8 mouse cellular contexts compared by ENCODE assay signal in genomic region chr7:126695631-126696207, GRCm38 (mm10). TPM values are rescaled to one million over a fixed set of nuclear protein-coding genes. Genes with fewer than 3 reads are reported as not detected.
DNase-seq lines count a peak whose midpoint lies in the region; ATAC-seq and TF ChIP-seq lines count a peak whose summit lies in the region.

Gene Slx1b, minus strand, starts transcription at chr7:126695784.

- H3K4me1 ChIP-seq in hindbrain, embryonic 10.5 days (replicated peaks), result peaks cover 47% of the 10 kb centered on the region
- peaks cover 13% of the 10 kb centered on the region for H3K4me1 ChIP-seq in lung, postnatal 0 days (ENCODE audit: insufficient read depth, low read depth, low read length)

- H3K27me3 ChIP-seq in hindbrain, embryonic 10.5 days (ENCODE audit: insufficient read depth, poor library complexity, severe bottlenecking), result no peaks in the 10 kb centered on the region
- no peaks in the 10 kb centered on the region for H3K27me3 ChIP-seq in lung, postnatal 0 days (replicated peaks; ENCODE audit: insufficient read depth, low read length)

- WGBS in hindbrain, embryonic 10.5 days, result under 1% methylated on average over 40 of the region's 40 CpGs
- WGBS in lung, postnatal 0 days, result 0% methylated on average over 40 of the region's 40 CpGs

- peak; percentile 97 for TF ChIP-seq CTCF in lung, postnatal 0 days (IDR thresholded peaks at IDR 0.05)

- H3K9me3 ChIP-seq in hindbrain, embryonic 10.5 days, result no peaks in the 10 kb centered on the region
- H3K9me3 ChIP-seq in lung, postnatal 0 days (ENCODE audit: low read length), result no peaks in the 10 kb centered on the region

- H3K9ac ChIP-seq in lung, postnatal 0 days (replicated peaks; ENCODE audit: low read depth), result peak within 1 kb of the TSS; percentile 80

- peak within 1 kb of the TSS; percentile 97 for H3K27ac ChIP-seq in hindbrain, embryonic 10.5 days
- H3K27ac ChIP-seq in lung, postnatal 0 days (ENCODE audit: low read length), result peak within 1 kb of the TSS; percentile 96

- peak; percentile 98 for DNase-seq in MN1 (ENCODE audit: low spot score)
- DNase-seq in cerebellum, adult 9-10 months, result peak; percentile 95
- peak; percentile 97 for DNase-seq in hindbrain, embryonic 10.5 days (ENCODE audit: low spot score)
- DNase-seq in layer of hippocampus, adult 9-11 months, result peak; percentile 96
- DNase-seq in lung, postnatal 0 days (ENCODE audit: low spot score), result peak; percentile 99
- peak; percentile 90 for DNase-seq in ovary, postnatal 14 days (ENCODE audit: low spot score)
- peak; percentile 93 for DNase-seq in thymus, postnatal 14 days

- TF ChIP-seq EP300 in lung, postnatal 0 days (IDR thresholded peaks at IDR 0.05), result 0 out of 2 replicates have a peak, but pooled peaks have one; percentile 39

- ATAC-seq in frontal cortex, adult (ENCODE audit: low TSS enrichment), result peak; percentile 92
- peak; percentile 98 for ATAC-seq in lung, postnatal 0 days

- peaks cover 57% of the 10 kb centered on the region for H3K36me3 ChIP-seq in hindbrain, embryonic 10.5 days
- H3K36me3 ChIP-seq in lung, postnatal 0 days (ENCODE audit: insufficient read depth, low read length), result 0 out of 2 replicates have a peak, but pooled peaks cover 4% of the 10 kb centered on the region

- peak within 1 kb of the TSS; percentile 91 for H3K4me2 ChIP-seq in lung, postnatal 0 days (replicated peaks; ENCODE audit: low read depth, low read length)

- peak within 1 kb of the TSS; percentile 93 for H3K4me3 ChIP-seq in hindbrain, embryonic 10.5 days
- H3K4me3 ChIP-seq in lung, postnatal 0 days (ENCODE audit: low read depth, low read length), result peak within 1 kb of the TSS; percentile 79

RNA-seq across cellular contexts. Expression of gene Slx1b, which starts in this region (rescaled TPM):
- 15.3 and 16.6 TPM in 2 replicates for polyA plus RNA-seq in hindbrain, embryonic 10.5 days (2016; fragmentation: Nextera tagmentation; extraction: Ambion mirVana)
- 9.2 and 10.4 TPM in 2 replicates for polyA plus RNA-seq in lung, postnatal 0 days (2015; fragmentation: Nextera tagmentation; extraction: Ambion mirVana)

Comparison
In these comparisons a context has a peak if more than half of its experiments do, and no peak if none do; other contexts are left out.
1. Peak in every context shown above with its lines: DNase-seq, ATAC-seq, H3K4me3 ChIP-seq and H3K27ac ChIP-seq.